Mouse (Mus musculus): ENCODE results near the gene Gtf2h4. TPM values are rescaled to one million over a fixed set of nuclear protein-coding genes. Genes with fewer than 3 reads are reported as not detected.

The Gtf2h4 gene
- polyA plus RNA-seq, 1 experiment from 2014 or later: 21.0 TPM

GRCm38 (mm10) chr17:35705836-35706235 is 32.3 kb upstream of the Gtf2h4 start:
- Histone ChIP-seq H3K27me3 (ENCODE audit: control insufficient read depth, insufficient read depth, low read length) (no peaks in the 10 kb centered on the region), H3K27ac (ENCODE audit: low read depth, low read length) (peak overlapping the region; percentile 94), H3K4me2 (ENCODE audit: low read depth, low read length) (no peak overlapping the region), H3K9me3 (ENCODE audit: control insufficient read depth, low read length) (no peaks in the 10 kb centered on the region), H3K9ac (replicated peaks; ENCODE audit: low read depth, low read length) (no peak overlapping the region), H3K4me1 (ENCODE audit: control insufficient read depth, insufficient read depth, low read length) (peaks cover 27% of the 10 kb centered on the region), H3K36me3 (ENCODE audit: control insufficient read depth, insufficient read depth, low read length) (no peaks in the 10 kb centered on the region), H3K4me3 (ENCODE audit: low read depth, low read length) (no peak overlapping the region)
- ATAC-seq (ENCODE audit: low read depth): no peak
- WGBS: 26% methylated on average over 4 of the region's 4 CpGs

GRCm38 (mm10) chr17:35704621-35705464 is 31.3 kb upstream of the Gtf2h4 start, which contains the start of gene Ddr1:
Ddr1 (minus strand) TSS chr17:35704621.
- WGBS: 5% methylated on average over 19 of the region's 19 CpGs
- H3K9ac ChIP-seq (replicated peaks; ENCODE audit: low read depth, low read length): peak within 1 kb of the TSS; percentile 63

GRCm38 (mm10) chr17:35703751-35704271 is 30.3 kb upstream of the Gtf2h4 start:
- Histone ChIP-seq H3K36me3 (ENCODE audit: control insufficient read depth, insufficient read depth, low read length) (no peaks in the 10 kb centered on the region), H3K27ac (ENCODE audit: low read depth, low read length) (peak overlapping the region; percentile 94), H3K4me2 (ENCODE audit: low read depth, low read length) (peak overlapping the region; percentile 39), H3K27me3 (ENCODE audit: control insufficient read depth, insufficient read depth, low read length) (no peaks in the 10 kb centered on the region), H3K4me1 (ENCODE audit: control insufficient read depth, insufficient read depth, low read length) (peaks cover 22% of the 10 kb centered on the region), H3K4me3 (ENCODE audit: low read depth, low read length) (peak overlapping the region; percentile 40), H3K9ac (replicated peaks; ENCODE audit: low read depth, low read length) (peak overlapping the region; percentile 63), H3K9me3 (ENCODE audit: control insufficient read depth, low read length) (no peaks in the 10 kb centered on the region)
- WGBS: under 1% methylated on average over 13 of the region's 14 CpGs
- ATAC-seq (ENCODE audit: low read depth): peak; percentile 43; the same call in 1 of the 2 replicates

More at GRCm38 (mm10) chr17:35704621-35705464, 31.3 kb upstream of the Gtf2h4 start, which contains the start of gene Ddr1:
- peaks cover 22% of the 10 kb centered on the region for H3K4me1 ChIP-seq (ENCODE audit: control insufficient read depth, insufficient read depth, low read length)
- peak within 1 kb of the TSS; percentile 40 for H3K4me3 ChIP-seq (ENCODE audit: low read depth, low read length)
- no peaks in the 10 kb centered on the region for H3K36me3 ChIP-seq (ENCODE audit: control insufficient read depth, insufficient read depth, low read length)
- peak within 1 kb of the TSS; percentile 39 for H3K4me2 ChIP-seq (ENCODE audit: low read depth, low read length)
- H3K27ac ChIP-seq (ENCODE audit: low read depth, low read length): peak within 1 kb of the TSS; percentile 94
- peak; percentile 52 for ATAC-seq (ENCODE audit: low read depth)
- no peaks in the 10 kb centered on the region for H3K9me3 ChIP-seq (ENCODE audit: control insufficient read depth, low read length)
- no peaks in the 10 kb centered on the region for H3K27me3 ChIP-seq (ENCODE audit: control insufficient read depth, insufficient read depth, low read length)

DNA sequence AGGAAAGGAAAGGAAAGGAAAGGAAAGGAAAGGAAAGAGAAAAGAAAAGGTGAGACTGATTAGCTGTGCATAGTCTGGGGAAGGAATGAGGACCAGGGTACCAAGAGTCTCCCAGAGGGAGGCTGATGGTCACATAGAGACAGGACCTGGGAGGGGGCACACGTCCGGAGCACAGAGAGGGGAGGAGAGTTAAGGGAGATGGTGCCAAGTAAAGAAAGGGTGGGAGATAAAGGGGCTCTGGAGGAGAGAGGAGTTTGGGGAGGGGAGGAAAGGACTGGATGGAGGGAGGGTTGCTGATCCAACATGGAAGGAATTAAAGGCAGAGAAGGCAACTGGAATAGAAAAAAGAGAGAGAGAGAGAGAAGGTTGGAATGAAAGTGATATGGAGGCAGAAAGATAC is 29.5 kb upstream of the Gtf2h4 start:
- no peaks in the 10 kb centered on the region for H3K36me3 ChIP-seq (ENCODE audit: control insufficient read depth, insufficient read depth, low read length)
- peak overlapping the region; percentile 89 for H3K4me2 ChIP-seq (ENCODE audit: low read depth, low read length)
- peak overlapping the region; percentile 69 for H3K4me3 ChIP-seq (ENCODE audit: low read depth, low read length)
- no peak for ATAC-seq (ENCODE audit: low read depth)
- peaks cover 25% of the 10 kb centered on the region for H3K4me1 ChIP-seq (ENCODE audit: control insufficient read depth, insufficient read depth, low read length)
- H3K27ac ChIP-seq (ENCODE audit: low read depth, low read length): peak overlapping the region; percentile 98
- no peaks in the 10 kb centered on the region for H3K9me3 ChIP-seq (ENCODE audit: control insufficient read depth, low read length)
- WGBS: 0% methylated on average over 2 of the region's 2 CpGs
- H3K9ac ChIP-seq (replicated peaks; ENCODE audit: low read depth, low read length): peak overlapping the region; percentile 90; the same call in 1 of the 2 replicates
- H3K27me3 ChIP-seq (ENCODE audit: control insufficient read depth, insufficient read depth, low read length): no peaks in the 10 kb centered on the region

DNA sequence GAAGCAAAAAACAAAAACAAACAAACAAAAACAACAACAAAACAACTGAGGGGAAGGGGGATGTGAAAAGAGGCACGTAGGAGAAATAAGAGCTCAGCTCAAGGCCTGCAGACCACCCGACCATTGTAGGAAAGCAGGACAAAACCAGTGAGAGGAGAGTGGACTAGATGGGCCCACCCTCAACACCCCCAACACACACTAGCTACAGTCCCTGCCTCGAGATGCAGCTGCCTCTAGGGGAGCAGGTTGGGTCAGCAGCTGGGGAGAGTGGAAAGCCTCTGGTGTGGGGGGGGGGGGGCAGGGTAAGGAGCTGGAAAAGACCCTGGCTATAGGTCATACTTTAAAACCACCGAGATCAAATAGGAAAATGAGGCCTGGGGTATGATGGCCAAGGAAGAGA is 29.1 kb upstream of the Gtf2h4 start:
- 2% methylated on average over 4 of the region's 4 CpGs for WGBS
- H3K27ac ChIP-seq (ENCODE audit: low read depth, low read length): peak overlapping the region; percentile 98
- peak overlapping the region; percentile 69 for H3K4me3 ChIP-seq (ENCODE audit: low read depth, low read length)
- peak overlapping the region; percentile 89 for H3K4me2 ChIP-seq (ENCODE audit: low read depth, low read length)
- ATAC-seq (ENCODE audit: low read depth): no peak
- no peaks in the 10 kb centered on the region for H3K36me3 ChIP-seq (ENCODE audit: control insufficient read depth, insufficient read depth, low read length)
- no peaks in the 10 kb centered on the region for H3K9me3 ChIP-seq (ENCODE audit: control insufficient read depth, low read length)
- H3K27me3 ChIP-seq (ENCODE audit: control insufficient read depth, insufficient read depth, low read length): no peaks in the 10 kb centered on the region
- H3K4me1 ChIP-seq (ENCODE audit: control insufficient read depth, insufficient read depth, low read length): peaks cover 28% of the 10 kb centered on the region
- peak overlapping the region; percentile 90 for H3K9ac ChIP-seq (replicated peaks; ENCODE audit: low read depth, low read length)

- no peak for ATAC-seq (ENCODE audit: low read depth)
Observed at GRCm38 (mm10) chr17:35701978-35702461, 28.5 kb upstream of the Gtf2h4 start.

DNA sequence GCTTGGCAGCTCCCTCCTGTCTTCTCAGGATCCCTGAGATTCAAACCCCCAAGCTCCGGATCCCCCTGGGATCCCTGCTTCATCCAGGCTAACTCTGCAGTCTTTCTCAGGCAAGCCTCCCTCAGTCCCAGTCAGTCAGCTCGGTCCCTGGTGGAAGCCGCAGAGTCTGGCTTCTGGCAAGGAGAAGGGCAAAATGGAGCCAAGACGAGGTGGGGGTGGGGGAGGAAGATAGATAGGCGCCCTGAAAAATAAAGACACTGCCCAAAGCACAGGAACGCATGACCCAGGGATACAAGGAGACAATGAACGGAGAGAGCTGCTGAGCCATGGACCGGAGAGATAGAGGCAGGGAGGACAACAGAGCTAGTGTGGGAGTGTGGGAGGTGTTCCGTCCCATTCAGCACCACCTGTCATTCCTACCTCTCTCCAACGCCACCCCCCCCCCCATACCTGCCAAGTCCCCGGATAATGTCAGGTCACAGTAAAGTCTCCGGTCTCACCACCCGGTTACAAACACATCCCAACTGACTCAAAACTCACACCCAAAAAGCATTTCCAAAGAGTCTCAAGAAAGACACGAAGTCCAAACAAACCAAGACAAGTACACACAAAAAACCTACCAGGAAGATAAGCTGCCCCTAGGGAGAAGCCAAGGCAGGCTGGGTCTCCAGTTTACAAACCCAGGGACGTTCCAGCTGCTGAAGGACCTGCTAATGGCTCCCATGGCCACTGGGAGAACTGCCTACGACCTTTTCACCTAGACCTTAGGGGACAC is 27.9 kb upstream of the Gtf2h4 start:
- H3K4me2 ChIP-seq (ENCODE audit: low read depth, low read length): peak overlapping the region; percentile 89
- H3K36me3 ChIP-seq (ENCODE audit: control insufficient read depth, insufficient read depth, low read length): no peaks in the 10 kb centered on the region
- H3K27ac ChIP-seq (ENCODE audit: low read depth, low read length): peak overlapping the region; percentile 98
- no peaks in the 10 kb centered on the region for H3K27me3 ChIP-seq (ENCODE audit: control insufficient read depth, insufficient read depth, low read length)
- ATAC-seq (ENCODE audit: low read depth): no peak
- WGBS: 2% methylated on average over 16 of the region's 16 CpGs
- H3K9me3 ChIP-seq (ENCODE audit: control insufficient read depth, low read length): no peaks in the 10 kb centered on the region
- peaks cover 37% of the 10 kb centered on the region for H3K4me1 ChIP-seq (ENCODE audit: control insufficient read depth, insufficient read depth, low read length)
- peak overlapping the region; percentile 69 for H3K4me3 ChIP-seq (ENCODE audit: low read depth, low read length)
- H3K9ac ChIP-seq (replicated peaks; ENCODE audit: low read depth, low read length): peak overlapping the region; percentile 90

More at GRCm38 (mm10) chr17:35701978-35702461, 28.5 kb upstream of the Gtf2h4 start:
- WGBS: 2% methylated on average over 16 of the region's 16 CpGs
- H3K9ac ChIP-seq (replicated peaks; ENCODE audit: low read depth, low read length): peak overlapping the region; percentile 90
- H3K4me3 ChIP-seq (ENCODE audit: low read depth, low read length): peak overlapping the region; percentile 69
- no peaks in the 10 kb centered on the region for H3K27me3 ChIP-seq (ENCODE audit: control insufficient read depth, insufficient read depth, low read length)
- H3K4me2 ChIP-seq (ENCODE audit: low read depth, low read length): peak overlapping the region; percentile 89
- H3K4me1 ChIP-seq (ENCODE audit: control insufficient read depth, insufficient read depth, low read length): peaks cover 34% of the 10 kb centered on the region
- no peaks in the 10 kb centered on the region for H3K36me3 ChIP-seq (ENCODE audit: control insufficient read depth, insufficient read depth, low read length)
- peak overlapping the region; percentile 98 for H3K27ac ChIP-seq (ENCODE audit: low read depth, low read length)
- H3K9me3 ChIP-seq (ENCODE audit: control insufficient read depth, low read length): no peaks in the 10 kb centered on the region

DNA sequence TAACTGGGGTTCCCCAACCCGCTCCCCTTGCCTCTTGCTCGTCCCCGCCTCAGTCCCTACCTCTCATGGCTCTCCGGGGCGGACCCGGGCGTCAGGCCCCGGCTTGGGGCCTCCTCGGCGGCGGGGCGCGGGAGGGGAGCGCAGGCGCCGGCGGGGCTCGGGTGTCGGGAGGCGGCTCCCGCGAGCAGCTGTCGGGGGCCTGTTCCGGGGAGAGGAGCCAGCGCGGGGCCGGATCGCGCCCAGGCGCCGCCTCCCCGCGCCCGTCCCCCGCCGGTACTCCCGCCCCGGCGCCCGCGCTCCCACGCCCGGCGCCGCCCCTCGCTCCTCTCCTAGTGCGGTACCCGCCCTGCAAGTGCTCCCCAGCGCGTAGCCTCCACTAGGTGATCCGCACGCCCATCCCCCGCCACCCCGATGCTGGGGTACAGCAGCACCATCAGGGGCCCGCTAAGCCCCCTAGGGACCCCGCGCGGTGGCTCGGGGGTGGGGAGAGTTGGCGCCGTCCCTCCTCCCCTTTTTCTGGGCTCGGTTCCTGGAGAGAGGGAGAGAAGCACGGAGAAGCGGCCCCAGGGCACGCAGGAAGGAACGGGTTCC is 26.9 kb upstream of the Gtf2h4 start:
- no peaks in the 10 kb centered on the region for H3K36me3 ChIP-seq (ENCODE audit: control insufficient read depth, insufficient read depth, low read length)
- H3K4me3 ChIP-seq (ENCODE audit: low read depth, low read length): peak overlapping the region; percentile 69
- H3K4me1 ChIP-seq (ENCODE audit: control insufficient read depth, insufficient read depth, low read length): peaks cover 37% of the 10 kb centered on the region
- no peaks in the 10 kb centered on the region for H3K9me3 ChIP-seq (ENCODE audit: control insufficient read depth, low read length)
- H3K27ac ChIP-seq (ENCODE audit: low read depth, low read length): peak overlapping the region; percentile 98
- H3K9ac ChIP-seq (replicated peaks; ENCODE audit: low read depth, low read length): peak overlapping the region; percentile 90
- H3K27me3 ChIP-seq (ENCODE audit: control insufficient read depth, insufficient read depth, low read length): no peaks in the 10 kb centered on the region
- peak overlapping the region; percentile 89 for H3K4me2 ChIP-seq (ENCODE audit: low read depth, low read length)
- WGBS: under 1% methylated on average over 58 of the region's 66 CpGs
- ATAC-seq (ENCODE audit: low read depth): peak; percentile 57

Data from neural tube, embryonic 14.5 days (tissue).